Mouse (Mus musculus) neural tube, embryonic 11.5 days (tissue): Measurements from ENCODE around the gene Spire2. TPM values are rescaled to one million over a fixed set of nuclear protein-coding genes. Genes with fewer than 3 reads are reported as not detected.

Experiments used
- ATAC-seq: fragments of 200-750 bp; cut with Nextera tagmentation; 2 replicates; pipeline ENCODE4 v1.8.0; 2017; ENCODE audit warnings: moderate number of reproducible peaks, mild to moderate bottlenecking, moderate TSS enrichment, moderate library complexity; ENCODE audit not compliant: insufficient read depth, low FRiP score, low TSS enrichment
- DNase-seq: peaks from one replicate; pipeline ENCODE4 v3.0.0-alpha.2; 2015; ENCODE audit warnings: low spot score
- H3K27ac ChIP-seq: fragments of 300-500 bp; sonication (generic); 2 replicates; pipeline ENCODE4 v1.5.1; 2014; ENCODE audit warnings: low read depth, mild to moderate bottlenecking, low read length
- H3K27me3 ChIP-seq: fragments of 300-500 bp; sonication (generic); 2 replicates; pipeline ENCODE4 v1.6.1; 2014; ENCODE audit warnings: mild to moderate bottlenecking, low read length, mixed read lengths; ENCODE audit not compliant: control insufficient read depth, insufficient read depth
- H3K36me3 ChIP-seq: fragments of 300-500 bp; sonication (generic); 2 replicates; pipeline ENCODE4 v1.6.1; 2014; ENCODE audit warnings: mild to moderate bottlenecking, low read length, moderate library complexity, mixed read lengths; ENCODE audit not compliant: control insufficient read depth, insufficient read depth
- H3K4me1 ChIP-seq: fragments of 300-500 bp; sonication (generic); 2 replicates; pipeline ENCODE4 v1.6.1; 2014; ENCODE audit warnings: low read length, mixed read lengths; ENCODE audit not compliant: control insufficient read depth, insufficient read depth
- H3K4me2 ChIP-seq: fragments of 300-500 bp; sonication (generic); 2 replicates; pipeline ENCODE4 v1.6.1; 2014; ENCODE audit warnings: low read depth, mild to moderate bottlenecking, moderate library complexity
- H3K4me3 ChIP-seq: fragments of 300-500 bp; sonication (generic); 2 replicates; pipeline ENCODE4 v1.5.1; 2014; ENCODE audit warnings: low read depth, low read length
- H3K9ac ChIP-seq: fragments of 300-500 bp; sonication (generic); 2 replicates; pipeline ENCODE4 v1.6.1; 2014; ENCODE audit warnings: mild to moderate bottlenecking, low read length
- H3K9me3 ChIP-seq: fragments of 300-500 bp; sonication (generic); 2 replicates; pipeline ENCODE4 v1.6.1; 2016; ENCODE audit warnings: low read length; ENCODE audit not compliant: control insufficient read depth
- WGBS: fragments of 180-500 bp; shearing (Covaris S2); extraction: QIAGEN DNeasy Blood & Tissue Kit; methylation state at CpG from one replicate; pipeline ENCODE4 v1.1.7; 2014; 5-methylcytosine and 5-hydroxymethylcytosine counted together
- polyA plus RNA-seq: library from polyadenylated mRNA; unstranded; fragments of >200 nt; fragmentation: Nextera tagmentation; extraction: Ambion mirVana; gene quantifications from 2 replicates; pipeline ENCODE4 v1.2.1, GENCODE M21; 2014

The Spire2 gene
- polyA plus RNA-seq, 1 experiment from 2014 or later = 17.3 TPM

- H3K27ac ChIP-seq = no peak overlapping the region
- DNase-seq = no peak
- no peak for ATAC-seq
- no peaks in the 10 kb centered on the region for H3K4me1 ChIP-seq
- H3K4me3 ChIP-seq = no peak overlapping the region
- WGBS = 89% methylated on average over 4 of the region's 4 CpGs
- no peaks in the 10 kb centered on the region for H3K36me3 ChIP-seq
- no peaks in the 10 kb centered on the region for H3K27me3 ChIP-seq
- no peaks in the 10 kb centered on the region for H3K9me3 ChIP-seq
- H3K9ac ChIP-seq = no peak overlapping the region
- no peak overlapping the region for H3K4me2 ChIP-seq
Measured at GRCm38 (mm10) chr8:123349073-123349472, 16.6 kb downstream of the Spire2 start.

- H3K9me3 ChIP-seq = no peaks in the 10 kb centered on the region
- no peak for DNase-seq
- no peaks in the 10 kb centered on the region for H3K4me1 ChIP-seq
- H3K36me3 ChIP-seq = no peaks in the 10 kb centered on the region
- 88% methylated on average over 12 of the region's 12 CpGs for WGBS
- H3K4me2 ChIP-seq = no peak overlapping the region
- no peak overlapping the region for H3K27ac ChIP-seq
- no peak overlapping the region for H3K9ac ChIP-seq
- H3K4me3 ChIP-seq = no peak overlapping the region
- H3K27me3 ChIP-seq = no peaks in the 10 kb centered on the region
- ATAC-seq = no peak
Measured at GRCm38 (mm10) chr8:123352118-123352517, 19.6 kb downstream of the Spire2 start.

- ATAC-seq = peak; percentile 31; the same call in 1 of the 2 replicates
- no peaks in the 10 kb centered on the region for H3K4me1 ChIP-seq
- H3K9ac ChIP-seq = no peak overlapping the region
- no peak overlapping the region for H3K4me3 ChIP-seq
- no peaks in the 10 kb centered on the region for H3K27me3 ChIP-seq
- 64% methylated on average over 13 of the region's 13 CpGs for WGBS
- no peaks in the 10 kb centered on the region for H3K9me3 ChIP-seq
- DNase-seq = peak; percentile 61
- H3K27ac ChIP-seq = no peak overlapping the region
- H3K36me3 ChIP-seq = no peaks in the 10 kb centered on the region
- H3K4me2 ChIP-seq = no peak overlapping the region
Measured at GRCm38 (mm10) chr8:123352786-123353185, 20.3 kb downstream of the Spire2 start.

- Histone ChIP-seq H3K4me3 (no peak overlapping the region), H3K4me2 (no peak overlapping the region), H3K36me3 (no peaks in the 10 kb centered on the region), H3K27me3 (no peaks in the 10 kb centered on the region), H3K9ac (peak overlapping the region; percentile 26; the same call in 1 of the 2 replicates), H3K4me1 (no peaks in the 10 kb centered on the region), H3K27ac (no peak overlapping the region), H3K9me3 (no peaks in the 10 kb centered on the region)
- ATAC-seq = no peak
- WGBS = 48% methylated on average over 11 of the region's 11 CpGs
- DNase-seq = no peak
Measured at GRCm38 (mm10) chr8:123353216-123353615, 20.7 kb downstream of the Spire2 start.

- 55% methylated on average over 12 of the region's 12 CpGs for WGBS
- ATAC-seq (peak; percentile 50; the same call in 1 of the 2 replicates), DNase-seq (peak; percentile 85)
- Histone ChIP-seq H3K4me1 (no peaks in the 10 kb centered on the region), H3K4me2 (no peak overlapping the region), H3K9ac (no peak overlapping the region), H3K36me3 (no peaks in the 10 kb centered on the region), H3K4me3 (no peak overlapping the region), H3K27me3 (no peaks in the 10 kb centered on the region), H3K9me3 (no peaks in the 10 kb centered on the region), H3K27ac (no peak overlapping the region)
Measured at GRCm38 (mm10) chr8:123361082-123361739, 28.7 kb downstream of the Spire2 start.

GRCm38 (mm10) chr8:123373403-123374238 is 41.1 kb downstream of the Spire2 start, which contains the start of gene Tcf25:
Gene Tcf25, plus strand, starts transcription at chr8:123373753.
- DNase-seq (peak; percentile 97), ATAC-seq (peak; percentile 90)
- under 1% methylated on average over 75 of the region's 75 CpGs for WGBS
- H3K27ac ChIP-seq = peak within 1 kb of the TSS; percentile 92
- H3K4me1 ChIP-seq = peaks cover 6% of the 10 kb centered on the region; the same call in 1 of the 2 replicates
- H3K9ac ChIP-seq = peak within 1 kb of the TSS; percentile 77
- peak within 1 kb of the TSS; percentile 67 for H3K4me2 ChIP-seq
- H3K27me3 ChIP-seq = no peaks in the 10 kb centered on the region
- H3K36me3 ChIP-seq = no peaks in the 10 kb centered on the region
- peak within 1 kb of the TSS; percentile 82 for H3K4me3 ChIP-seq
- no peaks in the 10 kb centered on the region for H3K9me3 ChIP-seq

- Histone ChIP-seq H3K9ac (peak overlapping the region; percentile 77), H3K36me3 (no peaks in the 10 kb centered on the region), H3K27ac (peak overlapping the region; percentile 92), H3K4me1 (peaks cover 6% of the 10 kb centered on the region; the same call in 1 of the 2 replicates), H3K9me3 (no peaks in the 10 kb centered on the region), H3K27me3 (no peaks in the 10 kb centered on the region), H3K4me2 (peak overlapping the region; percentile 67), H3K4me3 (peak overlapping the region; percentile 82)
- peak; percentile 96 for DNase-seq
- ATAC-seq = peak; percentile 80
- 2% methylated on average over 20 of the region's 20 CpGs for WGBS
Measured at GRCm38 (mm10) chr8:123374239-123374578, 41.7 kb downstream of the Spire2 start.

GRCm38 (mm10) chr8:123375701-123376100 is 43.2 kb downstream of the Spire2 start:
- no peak overlapping the region for H3K4me3 ChIP-seq
- ATAC-seq = no peak
- 86% methylated on average over 10 of the region's 10 CpGs for WGBS
- no peak overlapping the region for H3K27ac ChIP-seq
- no peak overlapping the region for H3K4me2 ChIP-seq
- no peaks in the 10 kb centered on the region for H3K9me3 ChIP-seq
- no peak for DNase-seq
- peaks cover 6% of the 10 kb centered on the region; the same call in 1 of the 2 replicates for H3K4me1 ChIP-seq
- no peak overlapping the region for H3K9ac ChIP-seq
- no peaks in the 10 kb centered on the region for H3K27me3 ChIP-seq
- H3K36me3 ChIP-seq = no peaks in the 10 kb centered on the region; the same call in 1 of the 2 replicates
